Mouse (Mus musculus) forebrain, embryonic 10.5 days (tissue): ENCODE measurements around the gene Cabp1. TPM values are rescaled to one million over a fixed set of nuclear protein-coding genes. Genes with fewer than 3 reads are reported as not detected.

Experiments used
- DNase-seq: peaks from one replicate; pipeline ENCODE4 v3.0.0-alpha.2; 2017; ENCODE audit warnings: low spot score; ENCODE audit errors: extremely low spot score
- H3K27ac ChIP-seq: fragments of 300-500 bp; sonication (generic); 2 replicates; pipeline ENCODE4 v1.5.1; 2016; ENCODE audit warnings: mild to moderate bottlenecking
- H3K27me3 ChIP-seq: fragments of 300-500 bp; sonication (generic); 2 replicates; pipeline ENCODE4 v1.6.1; 2016; ENCODE audit warnings: mild to moderate bottlenecking; ENCODE audit not compliant: poor library complexity, severe bottlenecking
- H3K36me3 ChIP-seq: fragments of 300-500 bp; sonication (generic); replicated peaks from 2 replicates; pipeline ENCODE4 v1.6.1; 2016; ENCODE audit warnings: mild to moderate bottlenecking, moderate library complexity
- H3K4me1 ChIP-seq: fragments of 300-500 bp; sonication (generic); 2 replicates; pipeline ENCODE4 v1.6.1; 2016
- H3K4me3 ChIP-seq: fragments of 300-500 bp; sonication (generic); 2 replicates; pipeline ENCODE4 v1.5.1; 2016; ENCODE audit warnings: mild to moderate bottlenecking, moderate library complexity
- H3K9me3 ChIP-seq: fragments of 300-500 bp; sonication (generic); 2 replicates; pipeline ENCODE4 v1.6.1; 2016; ENCODE audit warnings: mild to moderate bottlenecking, moderate library complexity
- WGBS: fragments of 180-500 bp; shearing (Covaris S2); methylation state at CpG from one replicate; pipeline ENCODE4 v1.1.7; 2016; 5-methylcytosine and 5-hydroxymethylcytosine counted together
- polyA plus RNA-seq: library from polyadenylated mRNA; unstranded; fragments of >200 nt; fragmentation: Nextera tagmentation; extraction: Ambion mirVana; gene quantifications from 2 replicates; pipeline ENCODE4 v1.2.1, GENCODE M21; 2016

Cabp1 gene
- polyA plus RNA-seq, 1 experiment from 2014 or later, result 0.31 TPM

DNA sequence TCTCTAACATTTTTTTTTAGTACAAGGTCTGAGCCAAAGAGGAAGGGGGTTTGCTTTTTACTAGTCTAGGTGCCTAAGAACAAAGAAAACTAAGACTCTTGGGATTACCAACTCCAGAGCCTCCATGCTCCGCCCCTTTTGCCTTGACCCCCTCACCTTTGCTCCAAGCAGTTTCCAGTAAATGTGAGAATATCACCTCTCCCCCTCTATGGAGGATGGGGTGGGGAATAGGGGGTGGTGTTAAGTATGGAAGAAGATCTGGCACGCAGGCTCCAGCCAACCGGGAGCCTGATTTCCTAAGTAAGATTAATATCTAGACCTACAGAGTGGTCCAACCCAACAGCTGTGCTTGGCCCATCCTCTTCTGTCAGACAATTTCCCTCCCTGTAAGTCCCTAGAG lies 53.5 kb downstream of the Cabp1 start:
- H3K36me3 ChIP-seq, result peaks cover 38% of the 10 kb centered on the region
- no peak overlapping the region for H3K4me3 ChIP-seq
- H3K27me3 ChIP-seq, result peaks cover 3% of the 10 kb centered on the region
- peaks cover 34% of the 10 kb centered on the region for H3K4me1 ChIP-seq
- DNase-seq, result no peak
- 76% methylated on average over 3 of the region's 3 CpGs for WGBS
- H3K9me3 ChIP-seq, result no peaks in the 10 kb centered on the region
- H3K27ac ChIP-seq, result no peak overlapping the region

DNA sequence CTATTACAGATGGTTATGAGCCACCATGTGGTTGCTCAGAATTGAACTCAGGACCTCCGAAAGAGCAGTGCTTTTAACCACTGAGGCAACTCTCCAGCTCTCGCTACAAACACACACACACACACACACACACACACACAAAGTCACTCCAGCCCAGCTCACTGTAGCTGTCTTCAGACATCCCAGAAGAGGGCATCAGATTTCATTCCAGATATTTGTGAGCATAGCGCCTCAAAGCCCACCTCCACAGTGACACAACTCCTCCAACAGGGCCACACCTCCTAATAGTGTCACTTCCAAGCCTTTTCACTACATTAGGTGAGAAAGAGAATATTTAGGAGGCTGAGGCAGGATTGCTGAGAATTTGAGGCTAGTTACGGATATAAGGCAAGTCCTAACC lies 55.1 kb downstream of the Cabp1 start:
- no peak overlapping the region for H3K4me3 ChIP-seq
- H3K9me3 ChIP-seq, result no peaks in the 10 kb centered on the region
- H3K4me1 ChIP-seq, result peaks cover 27% of the 10 kb centered on the region
- WGBS, result 78% methylated on average over 4 of the region's 4 CpGs
- DNase-seq, result no peak
- H3K36me3 ChIP-seq, result peaks cover 22% of the 10 kb centered on the region
- no peak overlapping the region for H3K27ac ChIP-seq
- H3K27me3 ChIP-seq, result peaks cover 3% of the 10 kb centered on the region

DNA sequence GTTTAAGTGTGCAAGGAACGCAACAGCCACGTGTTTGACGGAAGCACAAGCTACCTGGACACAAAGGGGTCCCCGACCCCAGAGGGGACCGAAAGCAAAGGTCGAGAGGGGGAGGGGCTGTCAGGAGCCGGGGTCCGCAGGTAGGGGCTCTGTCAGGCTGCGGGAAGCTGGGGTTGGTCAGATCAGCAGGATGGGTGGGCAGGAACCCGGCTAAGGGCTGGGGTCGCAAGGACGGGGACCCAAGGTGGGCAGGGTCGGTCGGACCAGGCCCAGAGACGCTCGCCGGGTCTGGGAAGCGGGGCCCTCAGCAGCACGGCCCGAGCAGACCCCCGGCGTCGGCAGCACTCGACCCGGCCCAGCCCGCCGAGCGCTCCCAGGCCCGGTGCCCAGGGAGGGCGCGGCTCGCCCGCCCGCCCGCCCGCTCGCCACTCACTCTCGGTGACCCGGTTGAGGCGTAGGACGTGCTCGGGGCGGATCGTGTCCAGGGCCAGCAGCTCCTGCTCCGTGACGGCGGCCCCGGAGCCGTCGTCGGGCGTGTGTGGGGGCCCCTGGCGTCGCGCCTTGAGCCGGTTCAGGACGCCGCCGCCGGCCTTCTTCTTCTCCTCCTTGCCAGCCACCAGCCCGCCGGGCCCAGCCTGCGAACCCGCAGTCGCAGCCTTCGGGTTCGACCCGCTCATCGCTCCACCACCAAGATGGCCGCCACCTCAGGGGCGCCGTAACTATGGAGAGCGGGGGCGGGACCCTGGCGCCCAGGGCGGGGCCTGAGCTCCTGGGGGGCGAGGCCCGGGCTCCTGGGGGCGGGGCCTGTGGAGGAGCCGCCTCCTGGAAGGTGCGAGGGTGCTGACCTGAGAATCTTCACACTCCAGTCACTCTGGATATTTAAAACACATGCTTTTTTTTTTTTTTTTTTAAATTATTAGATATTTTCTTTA lies 59.7 kb downstream of the Cabp1 start, which contains the start of gene Unc119b:
TSS of gene Unc119b (minus strand) at position 742 of the 932 bp plus-strand sequence.
- H3K9me3 ChIP-seq, result no peaks in the 10 kb centered on the region
- H3K4me1 ChIP-seq, result peaks cover 22% of the 10 kb centered on the region
- H3K27ac ChIP-seq, result peak within 1 kb of the TSS; percentile 93
- peaks cover 32% of the 10 kb centered on the region for H3K36me3 ChIP-seq
- peak within 1 kb of the TSS; percentile 96 for H3K4me3 ChIP-seq
- WGBS, result under 1% methylated on average over 81 of the region's 81 CpGs
- DNase-seq, result peak; percentile 86
- H3K27me3 ChIP-seq, result peaks cover 3% of the 10 kb centered on the region

DNA sequence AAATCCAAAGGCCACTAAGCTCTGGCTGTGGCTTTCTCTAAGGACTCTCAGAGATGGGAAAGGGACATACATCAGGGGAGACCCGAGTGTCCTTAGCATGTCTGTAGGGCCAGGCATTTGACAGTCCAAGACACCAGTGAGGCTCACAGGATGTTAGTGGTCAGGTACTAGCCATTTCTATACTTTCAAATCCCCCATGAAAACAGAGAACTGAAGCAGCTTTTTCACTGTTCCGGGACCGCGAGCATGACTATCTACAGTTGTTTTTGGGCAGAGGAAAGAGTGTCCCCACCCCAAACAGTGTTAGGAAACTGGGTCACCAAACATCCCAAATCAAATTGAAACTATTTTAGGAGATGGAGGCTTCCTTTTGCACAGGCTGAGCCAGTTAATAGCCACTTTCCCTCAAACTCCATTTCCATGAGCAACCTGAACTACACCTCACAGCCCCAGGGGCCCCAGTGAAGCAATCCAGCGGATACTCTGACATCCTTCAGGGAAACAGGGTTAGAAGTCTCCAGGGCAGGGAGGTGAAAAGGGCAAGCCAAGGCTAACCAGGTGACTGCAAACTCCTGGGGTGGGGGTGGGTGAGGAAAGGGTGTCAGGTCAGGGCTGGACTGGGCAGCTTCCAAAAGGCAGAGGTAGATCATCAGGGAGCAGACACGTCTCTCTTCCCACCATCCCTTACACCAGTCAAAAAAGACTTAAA lies 60.7 kb downstream of the Cabp1 start:
- Histone ChIP-seq H3K36me3 (peaks cover 41% of the 10 kb centered on the region), H3K27me3 (peaks cover 3% of the 10 kb centered on the region), H3K27ac (peak overlapping the region; percentile 93; the same call in 1 of the 2 replicates), H3K4me3 (peak overlapping the region; percentile 96), H3K9me3 (no peaks in the 10 kb centered on the region), H3K4me1 (peaks cover 22% of the 10 kb centered on the region)
- DNase-seq, result no peak
- 59% methylated on average over 6 of the region's 6 CpGs for WGBS

DNA sequence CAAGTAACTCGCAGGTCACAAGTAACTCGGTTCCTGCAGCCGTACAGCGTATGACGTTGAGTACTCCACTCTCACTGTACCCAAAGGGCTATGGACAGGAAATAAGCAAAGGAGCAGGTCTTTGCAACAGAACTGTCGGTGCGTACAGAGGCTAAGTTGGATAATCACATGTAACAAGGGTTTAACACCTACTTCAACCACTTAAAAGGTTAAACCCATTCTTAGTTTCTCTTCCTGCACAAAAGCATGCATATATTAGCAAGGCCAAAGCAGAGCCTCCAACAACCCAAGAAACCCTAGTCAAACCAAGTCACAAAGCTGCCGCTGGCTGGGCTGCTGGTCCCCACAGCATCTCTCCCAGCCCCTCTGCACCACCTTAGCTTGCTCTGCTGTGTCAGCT lies 61.7 kb downstream of the Cabp1 start:
- Histone ChIP-seq H3K36me3 (peaks cover 52% of the 10 kb centered on the region), H3K4me3 (peak overlapping the region; percentile 96; the same call in 1 of the 2 replicates), H3K27me3 (peaks cover 3% of the 10 kb centered on the region; the same call in 1 of the 2 replicates), H3K9me3 (no peaks in the 10 kb centered on the region), H3K27ac (no peak overlapping the region), H3K4me1 (peaks cover 22% of the 10 kb centered on the region)
- DNase-seq, result no peak
- WGBS, result 93% methylated on average over 8 of the region's 8 CpGs

DNA sequence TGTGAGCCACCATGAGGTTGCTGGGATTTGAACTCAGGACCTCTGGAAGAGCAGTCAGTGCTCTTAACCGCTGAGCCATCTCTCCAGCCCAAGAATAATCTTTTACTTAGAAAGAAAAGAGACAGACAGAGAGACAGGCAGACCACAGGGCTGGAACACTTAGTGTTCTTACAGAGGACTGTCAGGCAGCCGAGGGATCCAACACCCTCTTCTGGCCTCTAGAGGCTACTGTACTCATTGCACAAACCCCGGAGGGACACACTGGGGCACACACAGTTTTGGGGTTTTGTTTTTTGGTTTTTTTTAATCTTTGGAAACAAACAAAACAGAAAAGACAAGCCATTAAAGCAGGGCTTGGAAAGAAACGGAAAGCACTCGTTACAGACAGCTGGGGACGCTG lies 64.9 kb downstream of the Cabp1 start:
- 92% methylated on average over 6 of the region's 6 CpGs for WGBS
- H3K36me3 ChIP-seq, result peaks cover 83% of the 10 kb centered on the region

DNA sequence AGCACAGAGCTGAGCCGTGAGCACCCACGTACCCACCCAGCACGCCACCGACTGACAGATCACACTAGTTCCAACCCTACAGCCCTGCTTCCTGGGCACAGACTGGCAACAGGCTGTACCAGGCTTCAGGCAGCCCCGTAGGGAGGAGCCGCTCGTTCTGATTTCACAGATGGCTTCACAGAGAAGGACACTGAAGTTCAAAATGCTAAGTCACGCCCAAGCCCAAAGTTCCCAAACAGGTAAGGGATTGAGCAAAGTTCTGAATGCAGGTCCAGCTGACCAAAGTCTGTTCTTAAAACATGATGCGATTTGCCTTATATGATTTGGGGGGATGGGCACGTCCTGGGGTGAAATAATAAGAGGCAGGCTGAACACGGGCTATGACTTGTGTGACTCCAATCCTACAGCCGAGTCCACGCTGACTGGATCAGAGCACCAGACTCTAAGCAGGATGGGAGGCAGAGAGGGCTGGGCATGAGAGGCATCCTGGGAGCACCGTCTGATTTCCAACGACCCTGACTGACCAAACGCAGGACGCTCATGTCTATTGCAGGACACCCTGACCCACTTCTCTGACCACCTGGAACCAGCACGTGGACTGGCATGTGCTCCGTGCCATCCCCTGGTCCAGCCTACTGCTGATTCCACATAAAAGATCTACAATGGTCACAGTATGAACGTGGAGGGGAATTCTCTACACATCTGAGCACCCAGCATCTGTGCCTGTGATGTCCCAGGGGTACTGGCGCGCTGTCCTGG lies 66.6 kb downstream of the Cabp1 start:
- Histone ChIP-seq H3K27me3 (no peaks in the 10 kb centered on the region), H3K9me3 (no peaks in the 10 kb centered on the region), H3K4me1 (peaks cover 12% of the 10 kb centered on the region), H3K4me3 (no peak overlapping the region), H3K27ac (no peak overlapping the region), H3K36me3 (peaks cover 98% of the 10 kb centered on the region)
- 94% methylated on average over 22 of the region's 22 CpGs for whole genome bisulfite sequencing
- no peak for DNase-seq

More for the DNA sequence above, 64.9 kb downstream of the Cabp1 start:
- Histone ChIP-seq H3K27me3 (no peaks in the 10 kb centered on the region), H3K4me3 (no peak overlapping the region), H3K9me3 (no peaks in the 10 kb centered on the region), H3K4me1 (peaks cover 29% of the 10 kb centered on the region), H3K27ac (no peak overlapping the region)
- no peak for DNase-seq

DNA sequence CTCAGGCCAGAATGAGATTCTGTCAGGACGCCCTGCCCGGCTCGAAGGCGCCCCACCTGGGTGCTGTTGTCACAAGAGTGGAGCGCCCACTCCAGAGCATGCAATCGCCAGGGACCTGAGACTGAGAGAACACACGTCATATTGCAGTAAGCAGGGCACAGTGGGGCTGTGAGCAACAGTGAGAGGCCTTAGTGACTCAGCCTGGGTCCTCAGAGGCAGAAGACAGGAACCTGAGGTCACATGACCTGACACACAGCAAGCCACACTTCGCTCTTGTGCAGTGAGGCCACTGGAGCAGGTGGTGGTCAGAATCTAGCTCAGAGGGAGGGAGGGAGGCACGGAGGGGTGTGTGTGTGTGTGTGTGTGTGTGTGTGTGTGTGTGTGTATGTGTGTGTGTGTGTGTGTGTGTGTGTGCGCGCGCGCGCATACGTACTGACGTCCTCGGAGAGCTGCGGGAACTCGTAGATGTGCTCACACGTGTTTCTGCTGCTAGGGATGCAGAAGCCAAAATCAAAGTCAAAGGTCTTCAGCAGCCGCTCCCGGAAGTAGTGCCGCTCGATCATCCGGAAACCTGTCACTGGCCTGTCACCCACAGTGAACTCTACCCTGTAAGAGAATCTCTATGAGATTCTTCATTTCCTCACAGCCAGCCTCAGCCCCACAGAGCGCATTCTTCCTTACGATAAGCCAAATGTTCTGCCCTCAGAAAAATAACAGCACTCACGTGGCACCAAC lies 67.4 kb downstream of the Cabp1 start:
- H3K27ac ChIP-seq, result no peak overlapping the region
- H3K27me3 ChIP-seq, result no peaks in the 10 kb centered on the region
- no peak overlapping the region for H3K4me3 ChIP-seq
- no peak for DNase-seq
- WGBS, result 91% methylated on average over 28 of the region's 28 CpGs
- no peaks in the 10 kb centered on the region for H3K9me3 ChIP-seq
- peaks cover 99% of the 10 kb centered on the region for H3K36me3 ChIP-seq
- H3K4me1 ChIP-seq, result peaks cover 8% of the 10 kb centered on the region

DNA sequence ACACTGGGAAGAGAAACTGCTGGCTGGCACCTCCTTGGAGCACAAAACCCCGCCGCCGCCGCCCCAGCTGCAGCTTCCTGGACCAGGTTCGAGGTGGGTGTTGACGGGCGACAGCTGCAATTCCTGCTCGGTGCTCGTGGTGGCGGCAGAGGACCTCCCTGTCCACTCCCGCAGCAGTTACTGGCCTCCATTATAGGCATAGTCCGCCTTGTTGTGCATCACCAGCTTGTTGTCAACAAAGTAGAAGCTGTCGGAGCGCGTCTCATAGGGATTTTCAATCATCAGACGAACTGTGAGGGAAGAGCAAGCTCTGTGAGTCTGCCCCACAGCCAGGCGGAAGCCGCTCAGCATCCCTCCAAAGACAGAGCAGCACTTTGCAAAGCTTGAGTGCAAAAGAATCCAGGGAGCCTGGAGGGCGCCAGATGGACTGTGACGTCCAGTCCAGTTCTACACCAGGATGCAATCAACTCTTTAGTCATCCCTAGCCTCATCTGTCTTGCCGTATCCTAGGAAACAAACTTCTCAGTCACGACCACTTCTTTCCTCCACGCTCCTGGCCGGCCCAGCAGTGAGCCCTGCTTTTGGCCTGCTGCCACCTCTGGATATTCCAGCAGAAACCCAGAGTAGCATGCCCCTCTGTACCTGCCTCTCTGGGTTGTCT lies 68.8 kb downstream of the Cabp1 start:
- DNase-seq, result peak; percentile 75
- Histone ChIP-seq H3K4me1 (peaks cover 8% of the 10 kb centered on the region), H3K36me3 (peaks cover 86% of the 10 kb centered on the region), H3K27ac (peak overlapping the region; percentile 30; the same call in 1 of the 2 replicates), H3K9me3 (no peaks in the 10 kb centered on the region), H3K27me3 (no peaks in the 10 kb centered on the region), H3K4me3 (no peak overlapping the region)
- WGBS, result 39% methylated on average over 24 of the region's 24 CpGs

DNA sequence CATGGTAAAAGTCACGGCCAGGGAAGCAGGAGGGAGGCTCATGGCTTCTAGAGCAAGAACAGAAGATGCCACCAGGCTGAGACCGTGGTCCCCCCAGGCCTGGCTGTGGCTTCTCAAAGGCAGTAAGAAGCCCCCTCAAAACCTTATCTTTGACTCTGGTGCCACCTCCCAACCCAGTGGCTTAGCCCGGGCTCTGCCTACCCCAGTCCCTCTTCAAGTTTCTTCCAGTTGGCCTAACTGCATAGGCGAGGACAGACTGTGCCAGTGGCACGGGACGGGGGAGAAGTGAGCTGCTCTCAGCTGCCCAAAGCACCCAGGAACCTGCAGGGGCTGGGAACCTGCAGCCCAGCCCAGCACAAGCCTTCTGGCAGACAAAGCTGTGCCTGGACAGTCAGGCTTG lies 69.5 kb downstream of the Cabp1 start:
- DNase-seq, result no peak
- Histone ChIP-seq H3K27me3 (no peaks in the 10 kb centered on the region), H3K9me3 (no peaks in the 10 kb centered on the region), H3K4me3 (no peak overlapping the region), H3K27ac (no peak overlapping the region), H3K4me1 (peaks cover 8% of the 10 kb centered on the region), H3K36me3 (peaks cover 79% of the 10 kb centered on the region)
- WGBS, result 93% methylated on average over 6 of the region's 6 CpGs

DNA sequence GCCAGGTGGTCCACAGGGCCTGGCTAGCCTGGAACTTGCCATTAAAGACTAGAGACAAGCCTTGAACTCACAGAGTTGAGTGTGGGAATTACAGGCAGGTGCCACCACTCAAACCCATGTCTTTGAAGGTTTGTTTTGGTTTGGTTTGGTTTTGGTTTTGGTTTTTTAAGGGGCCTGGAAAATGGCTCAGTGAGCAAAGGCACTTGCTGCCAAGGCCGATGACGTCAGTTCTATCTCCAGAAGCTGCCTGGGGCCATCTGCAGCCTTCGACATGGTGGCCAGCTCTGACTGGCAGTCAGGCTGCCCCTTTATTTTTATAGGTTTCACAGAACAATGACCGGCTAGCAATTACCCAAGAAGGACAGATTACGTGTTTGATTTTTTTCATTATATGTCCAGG lies 73.2 kb downstream of the Cabp1 start:
- Histone ChIP-seq H3K27me3 (no peaks in the 10 kb centered on the region), H3K36me3 (peaks cover 62% of the 10 kb centered on the region), H3K9me3 (no peaks in the 10 kb centered on the region; the same call in 1 of the 2 replicates), H3K27ac (no peak overlapping the region), H3K4me3 (no peak overlapping the region), H3K4me1 (peaks cover 23% of the 10 kb centered on the region)
- WGBS, result 84% methylated on average over 5 of the region's 5 CpGs
- no peak for DNase-seq
